Mouse (Mus musculus) urinary bladder, adult 2 months (tissue): Measurements from ENCODE around the gene Commd1. TPM values are rescaled to one million over a fixed set of nuclear protein-coding genes. Genes with fewer than 3 reads are reported as not detected.
A peak's percentile ranks its signal among the peaks of the same experiment; 100 is the strongest.

ENCODE experiments used
- DNase-seq: peaks from one replicate; pipeline ENCODE4 v3.0.0; 2022; ENCODE audit warnings: low spot score
- polyA plus RNA-seq: library from polyadenylated mRNA; depleted of rRNA; stranded (reverse); fragments of >200 nt; gene quantifications from 2 replicates; pipeline ENCODE4 v1.2.3, GENCODE M21; 2012; rRNA removed

The Commd1 gene
- polyA plus RNA-seq, 1 experiment, result 79.7 TPM

- DNase-seq, result peak; percentile 92
Observed at GRCm38 (mm10) chr11:22859633-22860334, 122.4 kb downstream of the Commd1 start.

DNA sequence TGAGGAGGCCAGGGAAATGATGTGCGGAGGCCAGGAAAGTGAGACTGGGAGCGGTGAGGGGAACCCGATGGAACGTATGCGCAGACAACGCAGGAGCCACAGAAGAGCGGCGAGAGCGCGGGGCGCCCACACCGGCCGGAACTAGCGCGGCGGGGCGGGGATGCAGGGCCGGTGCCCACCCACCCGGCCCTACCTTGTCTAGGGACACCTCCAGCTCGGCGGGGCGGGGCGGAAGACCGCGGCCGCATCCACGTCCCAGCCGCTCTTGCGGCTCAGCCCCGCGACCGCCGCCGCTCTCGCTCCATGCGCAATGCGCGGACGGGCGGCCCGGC is 122.9 kb downstream of the Commd1 start:
- DNase-seq, result no peak

DNA sequence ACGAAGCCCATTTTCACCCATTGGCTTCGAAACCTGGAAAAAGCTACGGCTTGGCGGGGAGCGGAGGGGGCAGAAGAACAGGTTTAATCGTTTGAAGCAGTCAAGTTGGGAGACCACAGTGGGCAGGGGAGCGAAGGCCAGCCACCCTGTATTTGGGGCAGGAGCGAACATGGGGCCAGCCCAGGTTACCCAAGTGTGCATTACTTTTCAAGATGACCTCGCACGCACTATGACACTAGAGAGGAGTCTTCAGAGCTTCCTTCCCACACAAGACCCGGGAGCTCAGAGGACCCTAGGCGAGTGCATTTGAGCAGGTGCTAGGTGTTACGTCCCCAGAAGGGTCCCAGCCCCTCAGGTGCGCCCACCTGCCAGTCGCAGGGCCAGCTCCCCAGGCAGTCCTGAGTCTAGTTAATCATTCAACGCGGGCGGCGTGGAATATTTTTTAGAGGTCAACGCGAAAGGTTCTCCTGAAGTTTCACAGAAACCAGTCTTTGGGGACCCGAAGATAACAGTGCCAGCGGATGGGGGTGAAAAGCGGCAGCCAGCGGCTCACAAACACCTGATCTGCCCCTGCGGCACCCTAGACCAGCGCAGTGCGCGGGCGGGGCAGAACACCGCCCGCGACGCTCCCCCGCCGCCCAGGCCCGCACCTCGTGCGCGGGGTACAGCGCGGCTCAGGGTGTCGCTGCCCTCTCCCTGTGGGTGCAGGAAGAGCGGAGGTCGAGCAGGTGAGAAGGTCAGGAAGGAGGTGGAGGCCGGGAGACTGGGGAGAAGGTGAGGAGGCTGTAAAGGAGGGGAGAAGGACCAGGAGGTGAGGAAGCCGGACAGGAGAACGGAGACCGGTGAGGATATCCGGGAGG is 123.5 kb downstream of the Commd1 start:
- DNase-seq, result peak; percentile 38

GRCm38 (mm10) chr11:22857705-22858440 is 124.3 kb downstream of the Commd1 start:
- DNase-seq, result no peak

DNA sequence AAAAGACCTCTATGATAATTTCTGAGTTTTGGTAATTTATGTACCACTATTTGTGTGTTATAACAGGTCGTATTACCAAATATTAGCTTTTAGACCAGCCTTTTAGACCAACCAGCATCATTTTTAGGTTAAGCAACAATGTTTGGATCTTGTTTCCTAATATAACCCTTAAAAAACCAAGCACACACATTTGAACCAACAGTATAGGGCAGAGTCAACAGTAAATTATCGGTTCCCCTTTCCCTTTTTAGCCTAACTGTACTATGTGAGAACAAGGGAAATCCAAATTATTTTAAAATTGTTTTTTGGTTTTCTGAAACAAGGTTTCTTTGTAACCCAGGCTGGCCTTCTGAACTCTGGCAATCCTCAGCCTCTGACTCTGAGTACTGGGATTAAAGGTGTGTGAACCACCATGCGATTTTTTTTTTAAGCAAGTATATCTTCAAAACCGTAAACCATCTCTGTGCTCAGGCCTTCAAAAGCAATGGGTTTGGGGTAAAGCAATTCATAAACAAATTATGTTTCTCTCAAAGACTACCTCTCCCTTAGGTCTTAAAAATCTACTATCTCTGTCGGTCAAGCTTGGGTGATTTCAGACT is 125.0 kb downstream of the Commd1 start:
- DNase-seq, result no peak

- DNase-seq, result no peak
Observed at GRCm38 (mm10) chr11:22856371-22856965, 125.7 kb downstream of the Commd1 start.

DNA sequence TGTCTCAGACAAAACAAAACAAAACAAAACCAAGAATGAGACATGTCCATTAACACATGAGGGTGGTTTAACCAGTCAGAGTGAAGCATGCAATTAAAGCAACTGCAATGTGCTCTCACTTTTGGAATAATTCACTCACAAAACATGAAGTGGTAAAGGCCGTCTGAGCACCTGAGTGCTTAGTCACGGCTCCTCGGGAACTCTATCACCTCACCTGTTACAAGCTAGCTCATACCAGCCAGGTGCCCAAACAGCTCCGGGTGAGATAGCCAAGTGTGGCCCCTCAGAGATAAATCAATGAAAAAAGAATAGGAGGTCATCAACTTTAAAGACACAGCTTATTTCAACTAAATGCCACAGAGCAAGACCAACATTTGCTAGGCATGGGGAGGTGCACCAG is 127.6 kb downstream of the Commd1 start:
- DNase-seq, result no peak

DNA sequence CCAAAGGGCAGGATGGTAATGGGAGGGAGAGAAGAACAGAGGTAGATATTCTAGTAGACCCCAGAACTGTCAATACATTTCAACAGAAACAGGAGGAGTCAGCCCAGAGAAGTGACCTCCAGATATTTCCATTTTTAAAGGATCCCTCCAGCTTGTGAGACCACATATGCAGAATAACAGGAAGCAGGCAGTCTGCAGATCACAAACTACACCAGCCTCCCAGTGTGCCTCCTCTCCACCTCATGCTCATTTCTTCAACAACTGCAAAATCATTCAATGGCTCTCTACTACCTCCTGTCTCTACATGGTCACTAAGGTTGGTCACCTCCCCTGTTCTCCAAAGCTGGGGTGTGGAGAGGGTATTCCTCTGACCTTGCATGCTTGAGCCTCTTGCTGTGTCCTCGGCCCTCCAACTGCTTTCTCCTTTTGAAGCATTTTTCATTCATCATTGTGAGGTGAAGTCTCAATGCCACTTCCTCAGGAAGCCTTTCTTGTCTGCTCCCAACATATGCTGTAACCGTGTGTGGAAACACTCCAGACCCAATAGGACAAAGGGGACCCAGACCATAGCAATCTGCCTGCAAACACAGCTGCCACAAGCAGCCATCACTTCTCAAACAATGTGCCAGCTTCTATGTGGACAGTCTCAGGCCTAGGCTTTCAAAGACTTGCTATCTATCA is 128.6 kb downstream of the Commd1 start:
- no peak for DNase-seq

GRCm38 (mm10) chr11:22852510-22852909 is 129.7 kb downstream of the Commd1 start:
- DNase-seq, result no peak

DNA sequence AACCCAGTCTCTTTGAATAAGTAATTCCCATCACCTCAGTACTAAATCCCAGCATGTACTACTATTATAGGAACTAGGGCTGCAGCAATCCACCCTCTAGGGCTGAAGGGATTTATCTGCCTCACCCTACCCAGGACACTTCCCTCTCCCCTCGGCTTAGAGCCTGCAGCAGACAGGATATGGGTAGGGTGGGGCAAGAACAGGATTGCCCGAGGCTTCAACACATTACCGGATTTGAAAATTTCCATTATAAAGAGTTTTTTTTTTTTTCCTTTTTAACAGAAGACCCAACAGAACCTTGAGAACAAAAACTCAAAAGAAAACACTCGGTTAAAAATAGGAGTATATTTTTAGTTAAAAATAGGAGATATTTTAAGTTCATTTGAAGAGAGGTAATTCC is 130.8 kb downstream of the Commd1 start:
- no peak for DNase-seq

DNA sequence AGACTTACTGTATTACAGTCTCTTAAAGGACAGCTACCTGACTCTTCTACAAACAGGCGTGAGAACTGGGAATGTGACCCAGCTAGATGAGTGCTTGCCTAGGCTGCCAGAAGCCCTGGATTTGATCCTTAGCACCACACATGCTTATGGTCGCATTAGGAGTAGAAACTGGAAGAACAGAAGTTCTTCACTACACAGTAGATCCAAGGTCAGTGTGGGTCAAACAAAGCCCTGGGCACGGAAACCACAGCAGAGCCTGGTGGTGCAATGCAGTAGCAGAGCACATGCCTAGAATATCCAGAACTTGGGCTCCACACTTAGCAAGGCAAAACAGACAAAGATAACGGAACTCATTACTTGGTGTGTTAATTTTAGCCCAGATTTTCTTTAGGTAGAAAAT is 132.1 kb downstream of the Commd1 start:
- DNase-seq, result no peak

- DNase-seq, result no peak
Observed at GRCm38 (mm10) chr11:22848649-22849195, 133.5 kb downstream of the Commd1 start.

DNA sequence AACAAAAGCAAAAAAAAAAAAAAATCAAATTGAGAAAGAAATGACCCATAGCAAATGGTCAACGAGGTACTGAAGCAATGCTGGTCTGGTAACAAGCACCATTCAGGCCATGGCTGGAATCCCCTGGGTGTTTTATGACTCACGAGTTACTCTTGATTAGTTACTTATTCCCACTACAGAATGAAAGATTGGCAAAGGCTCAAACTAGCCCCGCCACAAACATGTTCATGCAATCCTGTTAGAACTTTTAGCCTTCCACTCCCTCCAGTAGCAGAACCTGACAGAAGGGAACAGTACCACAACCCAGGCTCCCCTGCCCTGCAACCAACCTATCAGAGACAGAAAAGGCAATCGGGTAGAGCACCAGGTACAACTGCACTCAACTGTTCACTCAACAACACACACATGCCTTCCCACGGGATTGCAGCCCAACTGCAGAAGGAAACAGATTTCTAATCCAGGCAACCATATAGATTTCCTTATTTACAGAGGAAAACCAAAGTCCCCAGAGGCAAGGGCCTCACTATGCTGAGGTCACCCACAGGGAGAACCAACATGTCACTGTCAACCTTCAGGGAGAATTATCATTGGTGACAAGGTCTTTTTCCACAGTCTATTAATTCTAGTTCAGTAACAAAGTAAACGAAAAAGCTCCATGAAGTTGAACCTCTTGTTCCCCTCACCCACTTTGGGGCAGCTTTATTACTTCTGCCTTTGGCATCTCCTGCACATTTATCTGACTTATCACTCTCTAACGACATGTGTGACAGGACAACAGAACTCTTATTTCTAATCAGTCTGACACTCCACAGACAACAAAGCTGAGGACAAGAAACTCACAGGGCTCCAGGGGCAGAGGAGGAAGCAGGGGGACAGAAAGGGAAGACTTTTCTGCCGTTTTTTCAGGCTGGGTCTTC is 134.2 kb downstream of the Commd1 start:
- no peak for DNase-seq

GRCm38 (mm10) chr11:22846960-22847731 is 135.0 kb downstream of the Commd1 start:
- DNase-seq, result no peak

Other genes with a start within 250 kb of the Commd1 start
- gene B3gnt2, start 121.4 kb downstream of the Commd1 start, polyA plus RNA-seq, result 22.6 and 25.7 TPM in 2 replicates
- gene Zrsr1, start 10.4 kb downstream of the Commd1 start, polyA plus RNA-seq, result 20.5 and 27.6 TPM in 2 replicates
- 7.6 and 7.9 TPM in 2 replicates for gene Gm28048, start 292 bp downstream of the Commd1 start, polyA plus RNA-seq
- 96.2 and 112 TPM in 2 replicates for gene Cct4, start 8.1 kb upstream of the Commd1 start, polyA plus RNA-seq
- gene Fam161a, start 25.1 kb upstream of the Commd1 start, polyA plus RNA-seq, result 14.9 and 17.4 TPM in 2 replicates